Mouse (Mus musculus) midbrain, postnatal 0 days (tissue): ENCODE results near the gene Fam189a1. TPM values are rescaled to one million over a fixed set of nuclear protein-coding genes. Genes with fewer than 3 reads are reported as not detected.

Experiments used
- ATAC-seq: fragments of 200-750 bp; cut with Nextera tagmentation; 2 replicates; pipeline ENCODE4 v1.8.0; 2017; ENCODE audit warnings: moderate number of reproducible peaks, mild to moderate bottlenecking, moderate TSS enrichment, moderate library complexity; ENCODE audit not compliant: low FRiP score
- DNase-seq: peaks from one replicate; pipeline ENCODE4 v3.0.0-alpha.2; 2015; ENCODE audit warnings: low spot score
- H3K27ac ChIP-seq: fragments of 300-500 bp; sonication (generic); 2 replicates; pipeline ENCODE4 v1.5.1; 2014; ENCODE audit warnings: low read depth, mild to moderate bottlenecking, low read length, mixed read lengths
- H3K27me3 ChIP-seq: fragments of 300-500 bp; sonication (generic); 2 replicates; pipeline ENCODE4 v1.6.1; 2014; ENCODE audit warnings: low read length, control low read depth, mixed read lengths; ENCODE audit not compliant: insufficient read depth
- H3K36me3 ChIP-seq: fragments of 300-500 bp; sonication (generic); 2 replicates; pipeline ENCODE4 v1.6.1; 2014; ENCODE audit warnings: low read length, control low read depth, mixed read lengths; ENCODE audit not compliant: insufficient read depth
- H3K4me1 ChIP-seq: fragments of 300-500 bp; sonication (generic); 2 replicates; pipeline ENCODE4 v1.6.1; 2014; ENCODE audit warnings: mild to moderate bottlenecking, control low read depth, antibody characterized with exemption, low read length, mixed read lengths; ENCODE audit not compliant: insufficient read depth
- H3K4me2 ChIP-seq: fragments of 300-500 bp; sonication (generic); 2 replicates; pipeline ENCODE4 v1.6.1; 2014; ENCODE audit warnings: low read depth, mild to moderate bottlenecking, low read length, mixed read lengths; ENCODE audit not compliant: poor library complexity, severe bottlenecking
- H3K4me3 ChIP-seq: fragments of 300-500 bp; sonication (generic); 2 replicates; pipeline ENCODE4 v1.5.1; 2014; ENCODE audit warnings: low read depth, mild to moderate bottlenecking, low read length, moderate library complexity
- H3K9ac ChIP-seq: fragments of 300-500 bp; sonication (generic); replicated peaks from 2 replicates; pipeline ENCODE4 v1.6.1; 2014; ENCODE audit warnings: mild to moderate bottlenecking, low read length, moderate library complexity, mixed read lengths; ENCODE audit not compliant: poor library complexity, severe bottlenecking
- H3K9me3 ChIP-seq: fragments of 300-500 bp; sonication (generic); 2 replicates; pipeline ENCODE4 v1.6.1; 2016; ENCODE audit warnings: low read length, control low read depth
- CTCF ChIP-seq: IDR thresholded peaks from 2 replicates; pipeline ENCODE4 v1.5.1; 2016; ENCODE audit warnings: antibody characterized with exemption, mild to moderate bottlenecking
- WGBS: fragments of 180-500 bp; shearing (Covaris S2); extraction: QIAGEN DNeasy Blood & Tissue Kit; methylation state at CpG from one replicate; pipeline ENCODE4 v1.1.7; 2014; 5-methylcytosine and 5-hydroxymethylcytosine counted together
- polyA plus RNA-seq: library from polyadenylated mRNA; unstranded; fragments of >200 nt; fragmentation: Nextera tagmentation; extraction: Ambion mirVana; gene quantifications from 2 replicates; pipeline ENCODE4 v1.2.1, GENCODE M21; 2015
- total RNA-seq: library from RNA; depleted of rRNA; stranded (reverse); fragments of >200 nt; gene quantifications from 2 replicates; pipeline ENCODE4 v1.2.3, GENCODE M21; 2014

Gene Fam189a1
- total and polyA plus RNA-seq, 2 experiments from 2014 or later: 12.8 to 19.7 TPM

GRCm38 (mm10) chr7:65076134-65076533 lies 80.2 kb downstream of the Fam189a1 start:
- Histone ChIP-seq H3K4me1 (0 out of 2 replicates have a peak, but pooled peaks cover 3% of the 10 kb centered on the region), H3K9ac (no peak overlapping the region), H3K27me3 (no peaks in the 10 kb centered on the region), H3K9me3 (no peaks in the 10 kb centered on the region), H3K27ac (no peak overlapping the region), H3K4me3 (no peak overlapping the region), H3K36me3 (no peaks in the 10 kb centered on the region), H3K4me2 (no peak overlapping the region)
- 81% methylated on average over 4 of the region's 4 CpGs for WGBS
- ATAC-seq: no peak
- TF ChIP-seq CTCF: no peak
- DNase-seq: no peak

DNA sequence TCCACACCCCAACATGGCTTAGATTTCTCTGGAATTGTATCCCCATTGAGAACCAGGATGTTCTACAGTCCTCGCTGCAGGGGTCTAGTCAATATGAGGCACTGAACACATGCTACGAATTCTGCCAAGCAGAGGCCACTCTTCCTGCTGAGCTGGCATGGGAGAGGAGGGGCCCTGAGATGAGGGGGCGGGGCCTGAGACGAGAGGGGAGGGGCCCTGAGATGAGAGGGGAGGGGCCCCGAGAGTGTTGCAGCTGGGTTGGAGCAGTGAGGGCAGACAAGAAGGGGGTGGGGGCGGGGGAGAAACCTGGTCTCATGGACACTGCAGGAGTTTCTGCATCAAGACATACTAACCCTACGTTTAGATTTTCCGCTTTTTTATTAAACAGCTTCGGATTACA lies 82.2 kb downstream of the Fam189a1 start:
- Histone ChIP-seq H3K4me1 (0 out of 2 replicates have a peak, but pooled peaks cover 3% of the 10 kb centered on the region), H3K9ac (no peak overlapping the region), H3K36me3 (no peaks in the 10 kb centered on the region), H3K4me2 (no peak overlapping the region), H3K27me3 (no peaks in the 10 kb centered on the region), H3K27ac (no peak overlapping the region), H3K4me3 (no peak overlapping the region), H3K9me3 (no peaks in the 10 kb centered on the region)
- 39% methylated on average over 9 of the region's 9 CpGs for WGBS
- DNase-seq (no peak), ATAC-seq (no peak)
- TF ChIP-seq CTCF: no peak

DNA sequence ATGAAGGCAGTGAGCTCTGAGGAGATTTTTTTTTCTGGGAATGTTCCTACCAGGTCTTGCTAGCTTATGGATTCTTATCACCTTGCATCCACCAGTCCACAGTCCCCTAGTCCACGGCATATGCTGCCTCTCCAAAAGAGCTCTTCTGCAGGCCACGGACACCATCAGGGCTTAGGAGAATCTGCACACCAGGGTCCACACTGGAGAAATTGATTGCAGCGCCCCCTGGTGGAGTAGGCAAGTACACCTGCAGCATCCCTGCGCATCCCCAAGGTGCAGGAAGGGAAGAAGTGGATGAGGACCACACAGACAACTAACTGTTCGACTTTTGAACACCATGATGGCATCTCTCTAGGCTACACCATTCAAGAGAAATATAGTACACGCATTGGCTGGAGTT lies 82.8 kb downstream of the Fam189a1 start:
- H3K4me1 ChIP-seq: 0 out of 2 replicates have a peak, but pooled peaks cover 3% of the 10 kb centered on the region
- DNase-seq (peak; percentile 71), ATAC-seq (0 out of 2 replicates have a peak, but pooled peaks have one; percentile 24)
- no peak overlapping the region for H3K9ac ChIP-seq
- no peaks in the 10 kb centered on the region for H3K9me3 ChIP-seq
- no peaks in the 10 kb centered on the region for H3K27me3 ChIP-seq
- TF ChIP-seq CTCF: peak; percentile 81
- H3K36me3 ChIP-seq: no peaks in the 10 kb centered on the region
- H3K27ac ChIP-seq: no peak overlapping the region
- 24% methylated on average over 6 of the region's 6 CpGs for WGBS
- no peak overlapping the region for H3K4me2 ChIP-seq
- H3K4me3 ChIP-seq: no peak overlapping the region

- DNase-seq: no peak
- no peak for ATAC-seq
- no peaks in the 10 kb centered on the region for H3K36me3 ChIP-seq
- 88% methylated on average over 7 of the region's 7 CpGs for WGBS
- no peak overlapping the region for H3K9ac ChIP-seq
- no peak for TF ChIP-seq CTCF
- no peak overlapping the region for H3K4me3 ChIP-seq
- no peaks in the 10 kb centered on the region for H3K4me1 ChIP-seq
- no peaks in the 10 kb centered on the region for H3K27me3 ChIP-seq
- no peak overlapping the region for H3K27ac ChIP-seq
- no peaks in the 10 kb centered on the region for H3K9me3 ChIP-seq
- H3K4me2 ChIP-seq: no peak overlapping the region
Measured at GRCm38 (mm10) chr7:65066211-65066610, 90.2 kb downstream of the Fam189a1 start.

DNA sequence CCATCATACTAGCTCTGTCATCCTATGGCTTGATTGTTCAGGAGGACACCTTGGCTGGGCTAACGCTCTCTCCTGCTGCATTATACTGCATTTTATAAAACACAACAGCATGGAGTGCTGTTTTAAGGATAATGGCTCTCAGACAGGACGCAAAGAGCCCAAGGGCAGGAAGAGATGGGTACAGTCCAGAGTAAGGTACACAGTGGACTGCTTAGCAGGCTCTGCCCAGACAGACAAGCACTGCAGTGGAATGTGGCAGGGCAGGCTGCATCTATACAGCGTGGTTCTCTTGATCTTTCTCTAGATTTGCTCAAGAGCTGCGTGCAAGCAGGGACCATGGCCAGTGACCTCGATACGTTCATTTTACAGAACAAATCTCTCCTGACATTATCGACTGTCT lies 90.9 kb downstream of the Fam189a1 start:
- no peak overlapping the region for H3K27ac ChIP-seq
- no peak for TF ChIP-seq CTCF
- H3K9ac ChIP-seq: no peak overlapping the region
- H3K4me3 ChIP-seq: no peak overlapping the region
- no peaks in the 10 kb centered on the region for H3K9me3 ChIP-seq
- no peaks in the 10 kb centered on the region for H3K36me3 ChIP-seq
- no peak for ATAC-seq
- no peak for DNase-seq
- H3K4me2 ChIP-seq: no peak overlapping the region
- no peaks in the 10 kb centered on the region for H3K27me3 ChIP-seq
- WGBS: 82% methylated on average over 7 of the region's 7 CpGs
- no peaks in the 10 kb centered on the region for H3K4me1 ChIP-seq

GRCm38 (mm10) chr7:65064638-65065037 lies 91.7 kb downstream of the Fam189a1 start:
- WGBS: 32% methylated on average over 5 of the region's 5 CpGs
- no peak for DNase-seq
- Histone ChIP-seq H3K36me3 (no peaks in the 10 kb centered on the region), H3K4me2 (no peak overlapping the region), H3K4me1 (no peaks in the 10 kb centered on the region), H3K27me3 (no peaks in the 10 kb centered on the region), H3K4me3 (no peak overlapping the region), H3K27ac (no peak overlapping the region), H3K9ac (no peak overlapping the region), H3K9me3 (no peaks in the 10 kb centered on the region)
- TF ChIP-seq CTCF: no peak
- ATAC-seq: no peak
